Mouse (Mus musculus) CH12.LX (cell line): ENCODE results near the gene Rplp0. TPM values are rescaled to one million over a fixed set of nuclear protein-coding genes. Genes with fewer than 3 reads are reported as not detected.

Experiments
- DNase-seq: peaks from one replicate; pipeline ENCODE4 v3.0.0-alpha.2; 2013; ENCODE audit errors: extremely low read depth
- H3K27ac ChIP-seq: 2 replicates; pipeline ENCODE4 v1.5.1; 2012; ENCODE audit warnings: low read depth, mild to moderate bottlenecking, control low read depth, moderate library complexity; ENCODE audit not compliant: insufficient read depth
- H3K27me3 ChIP-seq: replicated peaks from 2 replicates; pipeline ENCODE3; 2012; ENCODE audit warnings: inconsistent platforms
- H3K36me3 ChIP-seq, 2 experiments: replicated peaks in 1 of 2; 2 replicates each; pipeline versions ENCODE3 to v1.6.1; 2012; ENCODE audit warnings: inconsistent platforms in 1 of 2, low read length in 1 of 2, mild to moderate bottlenecking in 1 of 2, mixed read lengths in 1 of 2, moderate library complexity in 1 of 2; ENCODE audit not compliant: control insufficient read depth in 1 of 2, insufficient read depth in 1 of 2
- H3K4me1 ChIP-seq, 2 experiments: 2 replicates each; pipeline ENCODE4 v1.6.1; 2012; ENCODE audit warnings: inconsistent platforms in 1 of 2, moderate library complexity in 1 of 2; ENCODE audit not compliant: insufficient read depth in 2 of 2, control insufficient read depth in 1 of 2
- H3K4me2 ChIP-seq: 2 replicates; pipeline ENCODE4 v1.6.1; 2012; ENCODE audit warnings: low read depth, mild to moderate bottlenecking, control low read depth; ENCODE audit not compliant: poor library complexity, insufficient read depth, severe bottlenecking
- H3K4me3 ChIP-seq, 3 experiments: fragments of 150-350 bp in 1 of 3; sonication (generic) in 1 of 3; replicated peaks in 1 of 3; 2 replicates each; pipeline versions ENCODE3 to v1.5.1; 2011 to 2012; ENCODE audit warnings: low read depth in 2 of 3, low read length in 2 of 3, mild to moderate bottlenecking in 2 of 3, moderate library complexity in 2 of 3, control low read depth in 1 of 3, improper control_type of control experiment in 1 of 3, inconsistent platforms in 1 of 3, mixed read lengths in 1 of 3; ENCODE audit not compliant: poor library complexity in 1 of 3
- H3K79me2 ChIP-seq: replicated peaks from 2 replicates; pipeline ENCODE4 v1.6.1; 2012; ENCODE audit warnings: mild to moderate bottlenecking, moderate library complexity; ENCODE audit not compliant: control insufficient read depth, poor library complexity, insufficient read depth, severe bottlenecking; ENCODE audit errors: extremely low read depth
- H3K9ac ChIP-seq: 2 replicates; pipeline ENCODE4 v1.6.1; 2012; ENCODE audit warnings: low read depth, mild to moderate bottlenecking, control low read depth, moderate library complexity; ENCODE audit not compliant: insufficient read depth
- H3K9me3 ChIP-seq: replicated peaks from 2 replicates; pipeline ENCODE3; 2012; ENCODE audit warnings: low read length, inconsistent platforms, mixed read lengths
- CHD2 ChIP-seq: IDR thresholded peaks from 2 replicates; pipeline ENCODE4 v1.6.1; 2011; ENCODE audit warnings: low read length, improper control_type of control experiment
- CTCF ChIP-seq, 2 experiments: IDR thresholded peaks in 1 of 2; conservative IDR thresholded peaks in 1 of 2; 2 replicates each; pipeline ENCODE4 v1.5.1; 2011 to 2012; ENCODE audit warnings: low read depth in 2 of 2, low read length in 2 of 2, improper control_type of control experiment in 1 of 2, inconsistent platforms in 1 of 2, mild to moderate bottlenecking in 1 of 2, moderate library complexity in 1 of 2
- E2F4 ChIP-seq: IDR thresholded peaks from 2 replicates; pipeline ENCODE4 v1.6.1; 2011; ENCODE audit warnings: low read depth, low read length, improper control_type of control experiment; ENCODE audit not compliant: insufficient replicate concordance
- ETS1 ChIP-seq: conservative IDR thresholded peaks from 2 replicates; pipeline ENCODE4 v1.6.1; 2012; ENCODE audit warnings: low read depth, mild to moderate bottlenecking, inconsistent platforms, low read length, improper control_type of control experiment, moderate library complexity
- GABPA ChIP-seq: IDR thresholded peaks from 2 replicates; pipeline ENCODE4 v1.6.1; 2012; ENCODE audit warnings: low read depth, low read length, improper control_type of control experiment, inconsistent platforms; ENCODE audit not compliant: insufficient replicate concordance
- IRF4 ChIP-seq: IDR thresholded peaks from 2 replicates; pipeline ENCODE4 v1.6.1; 2014; ENCODE audit warnings: low read depth, mild to moderate bottlenecking, inconsistent platforms, low read length, improper control_type of control experiment
- JUN ChIP-seq: IDR thresholded peaks from 2 replicates; pipeline ENCODE4 v1.6.1; 2011; ENCODE audit warnings: low read depth, mild to moderate bottlenecking, low read length, improper control_type of control experiment, moderate library complexity; ENCODE audit not compliant: insufficient read depth
- JUND ChIP-seq: conservative IDR thresholded peaks from 2 replicates; pipeline ENCODE4 v1.6.1; 2011; ENCODE audit warnings: low read depth, low read length, improper control_type of control experiment
- KAT2A ChIP-seq: IDR thresholded peaks from 2 replicates; pipeline ENCODE4 v1.6.1; 2012; ENCODE audit warnings: low read length, improper control_type of control experiment, inconsistent platforms; ENCODE audit not compliant: insufficient replicate concordance
- MAFK ChIP-seq: IDR thresholded peaks from 2 replicates; pipeline ENCODE4 v1.6.1; 2011; ENCODE audit warnings: low read length, improper control_type of control experiment; ENCODE audit not compliant: insufficient replicate concordance
- MYC ChIP-seq: IDR thresholded peaks from 2 replicates; pipeline ENCODE4 v1.6.1; 2011; ENCODE audit warnings: low read depth, mild to moderate bottlenecking, improper control_type of control experiment, low read length
- NELFE ChIP-seq: IDR thresholded peaks from 2 replicates; pipeline ENCODE4 v1.6.1; 2011; ENCODE audit warnings: low read depth, low read length, improper control_type of control experiment
- POLR2AphosphoS2 ChIP-seq: IDR thresholded peaks from 2 replicates; pipeline ENCODE4 v1.6.1; 2011; ENCODE audit warnings: low read depth, low read length, improper control_type of control experiment
- RAD21 ChIP-seq: IDR thresholded peaks from 2 replicates; pipeline ENCODE4 v1.6.1; 2011; ENCODE audit warnings: low read depth, mild to moderate bottlenecking, low read length, improper control_type of control experiment, moderate library complexity
- UBTF ChIP-seq: IDR thresholded peaks from 2 replicates; pipeline ENCODE4 v1.6.1; 2012; ENCODE audit warnings: low read depth, mild to moderate bottlenecking, inconsistent platforms, low read length, improper control_type of control experiment, moderate library complexity
- USF1 ChIP-seq: IDR thresholded peaks from 2 replicates; pipeline ENCODE4 v1.6.1; 2014; ENCODE audit warnings: low read depth, mild to moderate bottlenecking, inconsistent platforms, low read length, improper control_type of control experiment
- ZKSCAN1 ChIP-seq: IDR thresholded peaks from 2 replicates; pipeline ENCODE4 v1.6.1; 2012; ENCODE audit warnings: low read depth, inconsistent platforms, low read length, improper control_type of control experiment, borderline replicate concordance
- dilution Hi-C: fragments of 300-500 bp; cut with MboI; formaldehyde crosslinking; loops from 2 replicates; pipeline ENCODE4 v1.14.3; 2020; ENCODE audit warnings: low sequenced_read_pairs; ENCODE audit not compliant: extremely low pct_unique_long_range_greater_than_20kb, extremely low pct_ligation_motif_present
- in situ Hi-C: fragments of 300-500 bp; cut with MboI; formaldehyde crosslinking; loops from 3 replicates; pipeline ENCODE4 v1.14.3; 2019; ENCODE audit warnings: low sequenced_read_pairs, low pct_ligation_motif_present, low pct_unique_long_range_greater_than_20kb, mixed read lengths
- polyA plus RNA-seq: library from polyadenylated mRNA; unstranded; fragments of >175 nt; gene quantifications from 2 replicates; pipeline ENCODE4 v1.2.1, GENCODE M21; 2012; ENCODE audit warnings: low read depth; ENCODE audit not compliant: insufficient read length
- total RNA-seq, 2 experiments: library from RNA; depleted of rRNA; stranded (reverse); fragments of 300-350 nt in 1 of 2; fragments of >200 nt in 1 of 2; gene quantifications; 2 replicates each; pipeline ENCODE4 v1.2.3; 2012 to 2014

The Rplp0 gene
- total and polyA plus RNA-seq, 3 experiments: 4,800 to 6,606 (median 5,581) TPM

GRCm38 (mm10) chr5:115565403-115565802 lies 6.1 kb downstream of the Rplp0 start:
- Histone ChIP-seq H3K27ac (no peak overlapping the region), H3K36me3 (peaks cover 31 to 67% of the 10 kb centered on the region in 2 experiments), H3K4me2 (peak overlapping the region; percentile 46; the same call in 1 of the 2 replicates), H3K4me1 (peaks cover 7 to 35% of the 10 kb centered on the region in 2 experiments; a peak in 3 of 4 replicates), H3K79me2 (peaks cover 73% of the 10 kb centered on the region)
- peak; percentile 34 for DNase-seq
- dilution Hi-C loops: no loop called here
- 0 out of 2 replicates have a peak, but pooled peaks have one; percentile 3 for TF ChIP-seq UBTF
- no peak for TF ChIP-seq KAT2A
- TF ChIP-seq, all 38 proteins: peak for 1
- no peaks in the 10 kb centered on the region for H3K27me3 ChIP-seq
- in situ Hi-C loops: no loop called here
- H3K9ac ChIP-seq: peak overlapping the region; percentile 58
- peak overlapping the region; percentile 72 to 91 (median 90) for H3K4me3 ChIP-seq
- no peaks in the 10 kb centered on the region for H3K9me3 ChIP-seq

GRCm38 (mm10) chr5:115568681-115569080 lies 9.4 kb downstream of the Rplp0 start:
- TF ChIP-seq KAT2A (no peak), ETS1 (no peak), MAFK (no peak), MYC (no peak), JUN (no peak), UBTF (no peak), POLR2AphosphoS2 (no peak), JUND (no peak), GABPA (no peak), E2F4 (no peak)
- TF ChIP-seq, all 38 proteins: peak for 0
- Histone ChIP-seq H3K9me3 (no peaks in the 10 kb centered on the region), H3K79me2 (peaks cover 67% of the 10 kb centered on the region), H3K27ac (no peak overlapping the region), H3K27me3 (no peaks in the 10 kb centered on the region), H3K9ac (no peak overlapping the region), H3K4me3 (no peak overlapping the region), H3K4me2 (no peak overlapping the region), H3K4me1 (peaks cover 3 to 26% of the 10 kb centered on the region in 2 experiments; a peak in 3 of 4 replicates), H3K36me3 (peaks cover 33 to 67% of the 10 kb centered on the region in 2 experiments)
- in situ Hi-C loops: no loop called here
- no peak for DNase-seq
- dilution Hi-C loops: no loop called here

GRCm38 (mm10) chr5:115569308-115569707 lies 10.0 kb downstream of the Rplp0 start:
- peaks cover 68% of the 10 kb centered on the region for H3K79me2 ChIP-seq
- H3K36me3 ChIP-seq: peaks cover 33 to 68% of the 10 kb centered on the region in 2 experiments
- no peak overlapping the region for H3K27ac ChIP-seq
- H3K4me1 ChIP-seq: peaks cover 3 to 20% of the 10 kb centered on the region in 2 experiments; a peak in 2 of 4 replicates
- no peak overlapping the region for H3K9ac ChIP-seq
- H3K27me3 ChIP-seq: no peaks in the 10 kb centered on the region
- no peak for DNase-seq
- TF ChIP-seq USF1 (no peak), MYC (no peak), NELFE (no peak), JUN (no peak), ZKSCAN1 (no peak), CHD2 (no peak), RAD21 (no peak), CTCF (conservative IDR thresholded peaks at IDR 0.05 in 1 of 2, IDR thresholded peaks at IDR 0.05 in 1 of 2; ENCODE audit: low read depth in 2 of 2, low read length in 2 of 2) (no peak), IRF4 (no peak)
- no peaks in the 10 kb centered on the region for H3K9me3 ChIP-seq
- in situ Hi-C loops (no loop called here), dilution Hi-C loops (no loop called here)
- H3K4me3 ChIP-seq: no peak overlapping the region
- no peak overlapping the region for H3K4me2 ChIP-seq
